ENCODE assay signal across 47 mouse cellular contexts in the genomic region with DNA sequence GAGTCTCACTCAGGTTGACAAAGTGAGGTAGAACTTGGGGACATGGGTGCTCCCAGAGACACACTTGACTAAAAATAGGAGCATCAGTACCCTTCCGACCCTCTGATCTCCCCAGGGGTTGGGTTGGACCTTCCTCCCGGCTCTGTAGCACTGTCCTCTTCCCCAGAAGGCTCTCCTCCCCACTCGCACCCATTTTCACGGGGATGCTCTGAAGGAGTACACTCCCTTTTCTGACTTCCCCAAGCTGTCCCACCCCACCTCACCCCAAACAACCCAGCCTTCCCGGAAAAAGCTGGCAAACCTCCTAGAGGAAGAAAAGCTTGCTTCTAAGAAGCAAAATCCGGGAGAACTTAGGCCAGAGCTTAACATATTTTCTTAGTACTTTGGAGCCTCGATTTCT. TPM values are rescaled to one million over a fixed set of nuclear protein-coding genes. Genes with fewer than 3 reads are reported as not detected.
"Had no signal": no experiment of that assay in that cellular context is flagged by ENCODE, and none has a peak within 500 bp of the region (broad histone marks: within the 10 kb centered on the region; RNA-seq: fewer than 3 reads in every experiment).

No protein-coding gene starts in this region.

- H3K36me3 ChIP-seq: heart, embryonic 13.5 days; heart, embryonic 15.5 days; hindbrain, embryonic 10.5 days; hindbrain, embryonic 12.5 days; hindbrain, embryonic 13.5 days; hindbrain, embryonic 15.5 days; intestine, embryonic 15.5 days; kidney, embryonic 15.5 days had no signal

- H3K9ac ChIP-seq: heart, embryonic 13.5 days; heart, embryonic 15.5 days; hindbrain, embryonic 12.5 days; hindbrain, embryonic 13.5 days; hindbrain, embryonic 14.5 days; hindbrain, embryonic 15.5 days; intestine, embryonic 15.5 days; kidney, embryonic 15.5 days had no signal

- DNase-seq: heart, postnatal 10 days; heart, postnatal 14 days; heart, postnatal 36 days; heart, postnatal 4 days; kidney, adult 11 months; kidney, adult 2 months; kidney, adult 8-10 months; kidney, adult 9 months; kidney, postnatal 10 days; kidney, postnatal 14 days; kidney, postnatal 25 days; kidney, postnatal 36 days; kidney, postnatal 4 days; layer of hippocampus, adult 9-11 months; layer of hippocampus, postnatal 36 days had no signal

- H3K4me1 ChIP-seq: hindbrain, embryonic 13.5 days; hindbrain, embryonic 15.5 days had no signal

- H3K9me3 ChIP-seq: heart, embryonic 13.5 days; heart, embryonic 15.5 days; hindbrain, embryonic 10.5 days; hindbrain, embryonic 12.5 days; hindbrain, embryonic 13.5 days; hindbrain, embryonic 15.5 days; intestine, embryonic 15.5 days; kidney, embryonic 15.5 days had no signal

- H3K27ac ChIP-seq: heart, embryonic 13.5 days; heart, embryonic 15.5 days; hindbrain, embryonic 12.5 days; hindbrain, embryonic 13.5 days; hindbrain, embryonic 14.5 days; hindbrain, embryonic 15.5 days; hindbrain, postnatal 0 days; intestine, embryonic 15.5 days; kidney, embryonic 15.5 days; kidney, postnatal 0 days; layer of hippocampus, adult 2 months; left cerebral cortex, adult 2 months had no signal

- H3K4me3 ChIP-seq: heart, embryonic 13.5 days; heart, embryonic 15.5 days; hindbrain, embryonic 10.5 days; hindbrain, embryonic 12.5 days; hindbrain, embryonic 13.5 days; hindbrain, embryonic 15.5 days; intestine, embryonic 15.5 days; kidney, embryonic 15.5 days; layer of hippocampus, adult 2 months; left cerebral cortex, adult 2 months had no signal

- H3K27me3 ChIP-seq: heart, embryonic 15.5 days; hindbrain, embryonic 12.5 days; hindbrain, embryonic 13.5 days; hindbrain, embryonic 15.5 days; intestine, embryonic 15.5 days; kidney, embryonic 15.5 days had no signal

RNA-seq across cellular contexts. Expression of gene Slco2b1, which starts 20.3 kb away (rescaled TPM):
- polyA plus RNA-seq: inflammation-experienced regulatory T-cells, adult 6 months had no signal

RNA-seq across cellular contexts. Expression of gene Olfr520, which starts 39.3 kb away (rescaled TPM):
- total RNA-seq: heart, postnatal 25 days; heart, postnatal 4 days; hematopoietic stem cell, adult 5-6 weeks; hindbrain, postnatal 0 days; layer of hippocampus, adult 18-20 months; layer of hippocampus, adult 2 months; layer of hippocampus, postnatal 10 days; layer of hippocampus, postnatal 14 days; layer of hippocampus, postnatal 25 days; left cerebral cortex, adult 18-20 months; left cerebral cortex, adult 2 months had no signal
- polyA plus RNA-seq: heart, embryonic 13.5 days; heart, embryonic 14.5 days; heart, embryonic 15.5 days; heart, embryonic 16.5 days; heart, postnatal 0 days; hindbrain, embryonic 10.5 days; hindbrain, embryonic 11.5 days; hindbrain, embryonic 12.5 days; hindbrain, embryonic 13.5 days; hindbrain, embryonic 14.5 days; hindbrain, embryonic 15.5 days; hindbrain, embryonic 16.5 days; hindbrain, postnatal 0 days; inflammation-experienced regulatory T-cells, adult 6 months; intestine, embryonic 14.5 days; intestine, embryonic 15.5 days; intestine, embryonic 16.5 days; intestine, postnatal 0 days; kidney, adult 2 months; kidney, embryonic 14.5 days; kidney, embryonic 15.5 days; kidney, embryonic 16.5 days; kidney, postnatal 0 days; large intestine, adult 2 months had no signal
